Mouse (Mus musculus) lung, embryonic 16.5 days (tissue): ENCODE measurements around the gene Susd1. TPM values are rescaled to one million over a fixed set of nuclear protein-coding genes. Genes with fewer than 3 reads are reported as not detected.

Experiments used
- ATAC-seq: fragments of 200-750 bp; cut with Nextera tagmentation; 2 replicates; pipeline ENCODE4 v1.8.0; 2017; ENCODE audit warnings: low read depth, mild to moderate bottlenecking, moderate library complexity
- H3K27ac ChIP-seq: fragments of 300-500 bp; sonication (generic); 2 replicates; pipeline ENCODE4 v1.5.1; 2014; ENCODE audit warnings: mild to moderate bottlenecking, control low read depth, low read length
- H3K27me3 ChIP-seq: fragments of 300-500 bp; sonication (generic); 2 replicates; pipeline ENCODE4 v1.6.1; 2014; ENCODE audit warnings: low read depth, low read length, mixed read lengths; ENCODE audit not compliant: control insufficient read depth, insufficient read depth
- H3K36me3 ChIP-seq: fragments of 300-500 bp; sonication (generic); 2 replicates; pipeline ENCODE4 v1.6.1; 2014; ENCODE audit warnings: low read length; ENCODE audit not compliant: control insufficient read depth, insufficient read depth
- H3K4me1 ChIP-seq: fragments of 300-500 bp; sonication (generic); replicated peaks from 2 replicates; pipeline ENCODE4 v1.6.1; 2014; ENCODE audit warnings: low read length, mixed read lengths; ENCODE audit not compliant: control insufficient read depth, insufficient read depth
- H3K4me2 ChIP-seq: fragments of 300-500 bp; sonication (generic); 2 replicates; pipeline ENCODE4 v1.6.1; 2014; ENCODE audit warnings: low read depth, low read length, control low read depth
- H3K4me3 ChIP-seq: fragments of 300-500 bp; sonication (generic); 2 replicates; pipeline ENCODE4 v1.5.1; 2014; ENCODE audit warnings: mild to moderate bottlenecking, low read length, control low read depth
- H3K9ac ChIP-seq: fragments of 300-500 bp; sonication (generic); 2 replicates; pipeline ENCODE4 v1.6.1; 2014; ENCODE audit warnings: low read length, control low read depth
- H3K9me3 ChIP-seq: fragments of 300-500 bp; sonication (generic); 2 replicates; pipeline ENCODE4 v1.6.1; 2016; ENCODE audit warnings: low read length; ENCODE audit not compliant: control insufficient read depth
- WGBS: fragments of 180-500 bp; shearing (Covaris S2); extraction: QIAGEN DNeasy Blood & Tissue Kit; methylation state at CpG from one replicate; pipeline ENCODE4 v1.1.7; 2014; 5-methylcytosine and 5-hydroxymethylcytosine counted together
- polyA plus RNA-seq: library from polyadenylated mRNA; unstranded; fragments of >200 nt; fragmentation: Nextera tagmentation; extraction: Ambion mirVana; gene quantifications from 2 replicates; pipeline ENCODE4 v1.2.1, GENCODE M21; 2015

Susd1 gene
- polyA plus RNA-seq, 1 experiment from 2014 or later, result 8.6 TPM

GRCm38 (mm10) chr4:59455465-59455864 lies 17.0 kb upstream of the Susd1 start:
- ATAC-seq, result no peak
- no peak overlapping the region for H3K4me2 ChIP-seq
- WGBS, result 57% methylated on average over 2 of the region's 2 CpGs

GRCm38 (mm10) chr4:59454046-59454445 lies 15.6 kb upstream of the Susd1 start:
- ATAC-seq, result no peak
- Histone ChIP-seq H3K9me3 (no peaks in the 10 kb centered on the region), H3K4me1 (peaks cover 7% of the 10 kb centered on the region), H3K4me2 (no peak overlapping the region), H3K4me3 (no peak overlapping the region), H3K9ac (no peak overlapping the region), H3K27me3 (no peaks in the 10 kb centered on the region), H3K36me3 (no peaks in the 10 kb centered on the region), H3K27ac (no peak overlapping the region)
- 53% methylated on average over 3 of the region's 3 CpGs for WGBS

More at GRCm38 (mm10) chr4:59455465-59455864, 17.0 kb upstream of the Susd1 start:
- Histone ChIP-seq H3K4me1 (peaks cover 19% of the 10 kb centered on the region), H3K27ac (no peak overlapping the region), H3K27me3 (no peaks in the 10 kb centered on the region), H3K9ac (no peak overlapping the region), H3K9me3 (no peaks in the 10 kb centered on the region), H3K36me3 (no peaks in the 10 kb centered on the region), H3K4me3 (no peak overlapping the region)

- 0 out of 2 replicates have a peak, but pooled peaks have one; percentile 10 for ATAC-seq
- Histone ChIP-seq H3K4me1 (no peaks in the 10 kb centered on the region; the same call in 1 of the 2 replicates), H3K9ac (no peak overlapping the region), H3K36me3 (no peaks in the 10 kb centered on the region), H3K4me3 (no peak overlapping the region), H3K27me3 (no peaks in the 10 kb centered on the region), H3K9me3 (no peaks in the 10 kb centered on the region), H3K4me2 (no peak overlapping the region), H3K27ac (no peak overlapping the region)
- WGBS, result 62% methylated on average over 8 of the region's 8 CpGs
Measured at GRCm38 (mm10) chr4:59452503-59452933, 14.1 kb upstream of the Susd1 start.

GRCm38 (mm10) chr4:59450906-59451305 lies 12.5 kb upstream of the Susd1 start:
- peak overlapping the region; percentile 34 for H3K27ac ChIP-seq
- WGBS, result 82% methylated on average over 3 of the region's 3 CpGs
- H3K27me3 ChIP-seq, result no peaks in the 10 kb centered on the region
- H3K4me3 ChIP-seq, result no peak overlapping the region
- no peak overlapping the region for H3K9ac ChIP-seq
- no peaks in the 10 kb centered on the region; the same call in 1 of the 2 replicates for H3K9me3 ChIP-seq
- no peaks in the 10 kb centered on the region for H3K36me3 ChIP-seq
- ATAC-seq, result peak; percentile 42
- H3K4me2 ChIP-seq, result no peak overlapping the region
- H3K4me1 ChIP-seq, result no peaks in the 10 kb centered on the region; the same call in 1 of the 2 replicates

- Histone ChIP-seq H3K4me2 (no peak overlapping the region), H3K4me1 (no peaks in the 10 kb centered on the region; the same call in 1 of the 2 replicates), H3K36me3 (no peaks in the 10 kb centered on the region), H3K27ac (peak overlapping the region; percentile 80), H3K4me3 (no peak overlapping the region), H3K27me3 (no peaks in the 10 kb centered on the region), H3K9me3 (no peaks in the 10 kb centered on the region; the same call in 1 of the 2 replicates), H3K9ac (no peak overlapping the region)
- 63% methylated on average over 6 of the region's 6 CpGs for WGBS
- ATAC-seq, result peak; percentile 56; the same call in 1 of the 2 replicates
Measured at GRCm38 (mm10) chr4:59450234-59450854, 11.9 kb upstream of the Susd1 start.

- 78% methylated on average over 1 of the region's 1 CpGs for WGBS
- Histone ChIP-seq H3K4me1 (no peaks in the 10 kb centered on the region; the same call in 1 of the 2 replicates), H3K9me3 (no peaks in the 10 kb centered on the region; the same call in 1 of the 2 replicates), H3K36me3 (no peaks in the 10 kb centered on the region), H3K9ac (no peak overlapping the region), H3K27ac (no peak overlapping the region; the same call in 1 of the 2 replicates), H3K27me3 (no peaks in the 10 kb centered on the region), H3K4me3 (no peak overlapping the region), H3K4me2 (no peak overlapping the region)
- ATAC-seq, result no peak
Measured at GRCm38 (mm10) chr4:59447296-59447695, 8.9 kb upstream of the Susd1 start.

GRCm38 (mm10) chr4:59445516-59445915 lies 7.1 kb upstream of the Susd1 start:
- H3K4me1 ChIP-seq, result no peaks in the 10 kb centered on the region
- no peak overlapping the region for H3K9ac ChIP-seq
- no peak for ATAC-seq
- no peaks in the 10 kb centered on the region; the same call in 1 of the 2 replicates for H3K9me3 ChIP-seq
- H3K27ac ChIP-seq, result no peak overlapping the region
- H3K36me3 ChIP-seq, result no peaks in the 10 kb centered on the region
- no peak overlapping the region for H3K4me3 ChIP-seq
- H3K4me2 ChIP-seq, result no peak overlapping the region
- WGBS, result 41% methylated on average over 6 of the region's 6 CpGs
- H3K27me3 ChIP-seq, result no peaks in the 10 kb centered on the region

- H3K27me3 ChIP-seq, result no peaks in the 10 kb centered on the region
- H3K9ac ChIP-seq, result no peak overlapping the region
- 67% methylated on average over 3 of the region's 3 CpGs for WGBS
- no peaks in the 10 kb centered on the region; the same call in 1 of the 2 replicates for H3K9me3 ChIP-seq
- H3K27ac ChIP-seq, result no peak overlapping the region
- H3K36me3 ChIP-seq, result no peaks in the 10 kb centered on the region
- H3K4me3 ChIP-seq, result no peak overlapping the region
- ATAC-seq, result no peak
- H3K4me2 ChIP-seq, result no peak overlapping the region
- H3K4me1 ChIP-seq, result no peaks in the 10 kb centered on the region
Measured at GRCm38 (mm10) chr4:59444994-59445393, 6.6 kb upstream of the Susd1 start.

GRCm38 (mm10) chr4:59444085-59444484 lies 5.7 kb upstream of the Susd1 start:
- Histone ChIP-seq H3K27ac (no peak overlapping the region), H3K4me2 (no peak overlapping the region), H3K4me1 (no peaks in the 10 kb centered on the region), H3K4me3 (no peak overlapping the region), H3K36me3 (no peaks in the 10 kb centered on the region), H3K27me3 (no peaks in the 10 kb centered on the region), H3K9ac (no peak overlapping the region), H3K9me3 (no peaks in the 10 kb centered on the region; the same call in 1 of the 2 replicates)
- no peak for ATAC-seq
- 64% methylated on average over 4 of the region's 4 CpGs for WGBS
